Mouse (Mus musculus) lung, embryonic 16.5 days (tissue): ENCODE measurements at regions not wholly inside any gene's neighbourhood (a gene's known extent, or its start where the extent isn't known, plus 50 kb on each side); places are given as distances from the start of the nearest gene placed in this dataset.

Experiments used
- ATAC-seq: fragments of 200-750 bp; cut with Nextera tagmentation; 2 replicates; pipeline ENCODE4 v1.8.0; 2017; ENCODE audit warnings: low read depth, mild to moderate bottlenecking, moderate library complexity
- H3K27ac ChIP-seq: fragments of 300-500 bp; sonication (generic); 2 replicates; pipeline ENCODE4 v1.5.1; 2014; ENCODE audit warnings: mild to moderate bottlenecking, control low read depth, low read length
- H3K27me3 ChIP-seq: fragments of 300-500 bp; sonication (generic); 2 replicates; pipeline ENCODE4 v1.6.1; 2014; ENCODE audit warnings: low read depth, low read length, mixed read lengths; ENCODE audit not compliant: control insufficient read depth, insufficient read depth
- H3K36me3 ChIP-seq: fragments of 300-500 bp; sonication (generic); 2 replicates; pipeline ENCODE4 v1.6.1; 2014; ENCODE audit warnings: low read length; ENCODE audit not compliant: control insufficient read depth, insufficient read depth
- H3K4me1 ChIP-seq: fragments of 300-500 bp; sonication (generic); replicated peaks from 2 replicates; pipeline ENCODE4 v1.6.1; 2014; ENCODE audit warnings: low read length, mixed read lengths; ENCODE audit not compliant: control insufficient read depth, insufficient read depth
- H3K4me2 ChIP-seq: fragments of 300-500 bp; sonication (generic); 2 replicates; pipeline ENCODE4 v1.6.1; 2014; ENCODE audit warnings: low read depth, low read length, control low read depth
- H3K4me3 ChIP-seq: fragments of 300-500 bp; sonication (generic); 2 replicates; pipeline ENCODE4 v1.5.1; 2014; ENCODE audit warnings: mild to moderate bottlenecking, low read length, control low read depth
- H3K9ac ChIP-seq: fragments of 300-500 bp; sonication (generic); 2 replicates; pipeline ENCODE4 v1.6.1; 2014; ENCODE audit warnings: low read length, control low read depth
- H3K9me3 ChIP-seq: fragments of 300-500 bp; sonication (generic); 2 replicates; pipeline ENCODE4 v1.6.1; 2016; ENCODE audit warnings: low read length; ENCODE audit not compliant: control insufficient read depth
- WGBS: fragments of 180-500 bp; shearing (Covaris S2); extraction: QIAGEN DNeasy Blood & Tissue Kit; methylation state at CpG from one replicate; pipeline ENCODE4 v1.1.7; 2014; 5-methylcytosine and 5-hydroxymethylcytosine counted together

GRCm38 (mm10) chr10:38895656-38896055, 69.7 kb upstream of the Lama4 start:
- Histone ChIP-seq H3K36me3 (no peaks in the 10 kb centered on the region), H3K4me2 (no peak overlapping the region), H3K27ac (no peak overlapping the region), H3K4me1 (no peaks in the 10 kb centered on the region), H3K4me3 (no peak overlapping the region), H3K9me3 (no peaks in the 10 kb centered on the region), H3K9ac (no peak overlapping the region), H3K27me3 (no peaks in the 10 kb centered on the region)
- WGBS: 74% methylated on average over 3 of the region's 3 CpGs
- ATAC-seq: no peak

DNA sequence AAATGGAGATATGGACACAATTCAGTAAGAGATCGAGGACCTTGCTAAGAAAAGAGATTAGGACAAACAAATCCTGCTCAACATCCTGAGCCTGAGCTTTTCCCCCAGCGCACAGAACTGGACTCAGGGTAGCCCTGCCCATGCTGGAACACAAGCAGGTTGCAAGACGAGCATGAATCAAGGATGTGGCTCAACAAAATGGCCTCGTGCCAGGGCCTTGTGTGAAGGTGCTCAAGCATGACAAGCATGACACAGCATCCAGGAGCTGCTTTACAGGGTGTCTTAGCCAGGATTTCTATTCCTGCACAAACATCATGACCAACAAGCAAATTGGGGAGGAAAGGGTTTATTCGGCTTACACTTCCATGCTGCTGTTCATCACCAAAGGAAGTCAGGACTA, 67.7 kb upstream of the Lama4 start:
- no peak overlapping the region for H3K4me3 ChIP-seq
- H3K4me2 ChIP-seq: no peak overlapping the region
- no peaks in the 10 kb centered on the region for H3K9me3 ChIP-seq
- 68% methylated on average over 5 of the region's 5 CpGs for WGBS
- no peak overlapping the region for H3K9ac ChIP-seq
- H3K27ac ChIP-seq: no peak overlapping the region
- H3K36me3 ChIP-seq: no peaks in the 10 kb centered on the region
- no peak for ATAC-seq
- no peaks in the 10 kb centered on the region for H3K4me1 ChIP-seq
- no peaks in the 10 kb centered on the region for H3K27me3 ChIP-seq

DNA sequence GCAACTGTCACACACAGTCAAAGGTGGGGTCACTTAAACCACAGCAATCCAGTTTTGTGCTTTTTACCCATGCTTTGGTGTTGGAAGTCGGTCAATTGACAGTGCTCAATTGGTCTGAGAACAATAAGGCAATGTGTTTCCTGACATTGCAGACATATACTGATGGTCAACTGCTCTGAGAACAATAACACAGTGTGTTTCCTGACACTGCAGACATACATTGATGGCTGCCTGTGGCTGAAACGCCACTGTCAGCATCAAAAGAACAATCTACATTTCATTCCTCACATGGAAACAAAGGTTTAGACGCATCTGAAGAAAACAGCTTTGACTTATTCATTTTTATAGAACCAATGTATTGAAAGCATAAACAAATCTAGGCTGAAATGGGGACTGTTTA, 59.2 kb upstream of the Lama4 start:
- WGBS: 38% methylated on average over 3 of the region's 3 CpGs
- ATAC-seq: no peak
- H3K4me3 ChIP-seq: no peak overlapping the region
- no peaks in the 10 kb centered on the region for H3K9me3 ChIP-seq
- H3K4me1 ChIP-seq: peaks cover 12% of the 10 kb centered on the region
- H3K4me2 ChIP-seq: no peak overlapping the region
- no peaks in the 10 kb centered on the region for H3K27me3 ChIP-seq
- H3K36me3 ChIP-seq: no peaks in the 10 kb centered on the region
- H3K27ac ChIP-seq: peak overlapping the region; percentile 7
- no peak overlapping the region for H3K9ac ChIP-seq

GRCm38 (mm10) chr10:38907835-38908234, 57.5 kb upstream of the Lama4 start:
- WGBS: 58% methylated on average over 2 of the region's 2 CpGs
- H3K9ac ChIP-seq: no peak overlapping the region
- no peak overlapping the region for H3K4me2 ChIP-seq

GRCm38 (mm10) chr10:38908277-38908676, 57.0 kb upstream of the Lama4 start:
- peak; percentile 96 for ATAC-seq
- WGBS: 23% methylated on average over 9 of the region's 9 CpGs

More at GRCm38 (mm10) chr10:38907835-38908234, 57.5 kb upstream of the Lama4 start:
- Histone ChIP-seq H3K4me3 (no peak overlapping the region), H3K27me3 (no peaks in the 10 kb centered on the region), H3K27ac (peak overlapping the region; percentile 93), H3K9me3 (no peaks in the 10 kb centered on the region), H3K4me1 (peaks cover 12% of the 10 kb centered on the region), H3K36me3 (no peaks in the 10 kb centered on the region)
- ATAC-seq: no peak

GRCm38 (mm10) chr10:38909152-38909732, 56.1 kb upstream of the Lama4 start:
- Histone ChIP-seq H3K27me3 (no peaks in the 10 kb centered on the region), H3K9me3 (no peaks in the 10 kb centered on the region), H3K27ac (peak overlapping the region; percentile 93), H3K4me1 (peaks cover 12% of the 10 kb centered on the region), H3K36me3 (no peaks in the 10 kb centered on the region), H3K4me2 (no peak overlapping the region), H3K4me3 (no peak overlapping the region), H3K9ac (no peak overlapping the region)
- WGBS: 51% methylated on average over 1 of the region's 1 CpGs
- 0 out of 2 replicates have a peak, but pooled peaks have one; percentile 15 for ATAC-seq

More at GRCm38 (mm10) chr10:38908277-38908676, 57.0 kb upstream of the Lama4 start:
- Histone ChIP-seq H3K36me3 (no peaks in the 10 kb centered on the region), H3K27ac (peak overlapping the region; percentile 93), H3K27me3 (no peaks in the 10 kb centered on the region), H3K9ac (no peak overlapping the region; the same call in 1 of the 2 replicates), H3K4me2 (no peak overlapping the region), H3K9me3 (no peaks in the 10 kb centered on the region), H3K4me3 (no peak overlapping the region), H3K4me1 (peaks cover 12% of the 10 kb centered on the region)

- no peak overlapping the region for H3K4me2 ChIP-seq
- H3K36me3 ChIP-seq: no peaks in the 10 kb centered on the region
- peaks cover 12% of the 10 kb centered on the region for H3K4me1 ChIP-seq
- no peak overlapping the region for H3K4me3 ChIP-seq
- peak overlapping the region; percentile 80 for H3K27ac ChIP-seq
- no peak for ATAC-seq
- 56% methylated on average over 2 of the region's 2 CpGs for WGBS
- no peaks in the 10 kb centered on the region for H3K9me3 ChIP-seq
- H3K9ac ChIP-seq: no peak overlapping the region
- H3K27me3 ChIP-seq: no peaks in the 10 kb centered on the region
Observed at GRCm38 (mm10) chr10:38909843-38910242, 55.5 kb upstream of the Lama4 start.

DNA sequence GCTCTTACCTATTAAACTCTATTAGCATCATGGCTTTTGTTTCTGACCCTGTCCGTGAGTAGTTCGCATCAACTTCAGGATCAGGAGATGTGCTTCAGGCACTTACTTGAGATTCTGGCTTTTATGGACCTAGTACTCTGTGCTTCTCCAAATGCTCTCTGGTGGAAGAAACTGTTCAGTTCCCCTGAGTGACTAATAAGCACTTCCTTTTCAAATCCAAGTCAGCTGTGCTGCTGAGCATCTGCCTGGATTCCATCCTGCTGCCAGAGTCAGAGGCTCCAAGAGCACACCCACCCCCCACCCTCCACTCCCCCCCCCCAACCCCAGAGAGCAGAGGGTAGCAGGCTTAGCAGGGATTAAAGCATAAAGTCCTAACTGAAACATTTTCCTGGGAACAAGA, 52.3 kb upstream of the Lama4 start:
- WGBS: 88% methylated on average over 2 of the region's 2 CpGs
- no peak overlapping the region for H3K4me3 ChIP-seq
- ATAC-seq: no peak
- no peaks in the 10 kb centered on the region for H3K36me3 ChIP-seq
- H3K9ac ChIP-seq: 0 out of 2 replicates have a peak overlapping the region, but pooled peaks have one; percentile 18
- no peaks in the 10 kb centered on the region for H3K9me3 ChIP-seq
- H3K27ac ChIP-seq: no peak overlapping the region
- no peak overlapping the region for H3K4me2 ChIP-seq
- H3K27me3 ChIP-seq: no peaks in the 10 kb centered on the region
- peaks cover 9% of the 10 kb centered on the region for H3K4me1 ChIP-seq
